Mouse (Mus musculus) CH12.LX (cell line): ENCODE data around the gene Dleu7.

Experiments used
- CTCF ChIP-seq, 2 experiments: IDR thresholded peaks in 1 of 2; conservative IDR thresholded peaks in 1 of 2; 2 replicates each; pipeline ENCODE4 v1.5.1; 2011 to 2012; ENCODE audit warnings: low read depth in 2 of 2, low read length in 2 of 2, improper control_type of control experiment in 1 of 2, inconsistent platforms in 1 of 2, mild to moderate bottlenecking in 1 of 2, moderate library complexity in 1 of 2
- ELF1 ChIP-seq: IDR thresholded peaks from 2 replicates; pipeline ENCODE4 v1.6.1; 2014; ENCODE audit warnings: low read depth, mild to moderate bottlenecking, inconsistent platforms, low read length, improper control_type of control experiment
- KAT2A ChIP-seq: IDR thresholded peaks from 2 replicates; pipeline ENCODE4 v1.6.1; 2012; ENCODE audit warnings: low read length, improper control_type of control experiment, inconsistent platforms; ENCODE audit not compliant: insufficient replicate concordance
- MXI1 ChIP-seq: IDR thresholded peaks from 2 replicates; pipeline ENCODE4 v1.6.1; 2011; ENCODE audit warnings: mild to moderate bottlenecking, low read depth, low read length, improper control_type of control experiment
- NELFE ChIP-seq: IDR thresholded peaks from 2 replicates; pipeline ENCODE4 v1.6.1; 2011; ENCODE audit warnings: low read depth, low read length, improper control_type of control experiment
- POLR2A ChIP-seq: IDR thresholded peaks from 2 replicates; pipeline ENCODE4 v1.6.1; 2011; ENCODE audit warnings: low read depth, mild to moderate bottlenecking, improper control_type of control experiment, low read length
- POLR2AphosphoS2 ChIP-seq: IDR thresholded peaks from 2 replicates; pipeline ENCODE4 v1.6.1; 2011; ENCODE audit warnings: low read depth, low read length, improper control_type of control experiment
- UBTF ChIP-seq: IDR thresholded peaks from 2 replicates; pipeline ENCODE4 v1.6.1; 2012; ENCODE audit warnings: low read depth, mild to moderate bottlenecking, inconsistent platforms, low read length, improper control_type of control experiment, moderate library complexity
- USF1 ChIP-seq: IDR thresholded peaks from 2 replicates; pipeline ENCODE4 v1.6.1; 2014; ENCODE audit warnings: low read depth, mild to moderate bottlenecking, inconsistent platforms, low read length, improper control_type of control experiment
- ZNF384 ChIP-seq: IDR thresholded peaks from 2 replicates; pipeline ENCODE4 v1.6.1; 2012; ENCODE audit warnings: low read depth, low read length, improper control_type of control experiment, inconsistent platforms

- TF ChIP-seq ZNF384 (no peak), UBTF (no peak), ELF1 (no peak), CTCF (conservative IDR thresholded peaks at IDR 0.05 in 1 of 2, IDR thresholded peaks at IDR 0.05 in 1 of 2; ENCODE audit: low read depth in 2 of 2, low read length in 2 of 2) (no peak), KAT2A (no peak), POLR2A (no peak), USF1 (no peak), POLR2AphosphoS2 (no peak), NELFE (no peak), MXI1 (no peak)
Observed at GRCm38 (mm10) chr14:62341887-62342642, 49.2 kb upstream of the Dleu7 start.
